Mouse (Mus musculus) megakaryocyte, adult 5-6 weeks (primary cell): ENCODE data around the gene Xkr7. TPM values are rescaled to one million over a fixed set of nuclear protein-coding genes. Genes with fewer than 3 reads are reported as not detected.
A peak's percentile ranks its signal among the peaks of the same experiment; 100 is the strongest.

ENCODE experiments used
- ATAC-seq: 2 replicates; pipeline ENCODE4 v1.8.0; 2016; ENCODE audit warnings: mild to moderate bottlenecking, inconsistent platforms; ENCODE audit not compliant: poor library complexity, severe bottlenecking
- total RNA-seq, 2 experiments: library from RNA; stranded (forward) in 1 of 2; stranded (reverse) in 1 of 2; fragments of 153-499, 151-499 nt in 1 of 2; fragments of 221-1000, 200-1000 nt in 1 of 2; gene quantifications; 2 replicates each; pipeline versions ENCODE4 v1.2.3 to v1.2.4; 2015 to 2017

The Xkr7 gene
- not detected in 2 replicates for total RNA-seq (2015)
- total RNA-seq (2017), result not detected in 2 replicates

DNA sequence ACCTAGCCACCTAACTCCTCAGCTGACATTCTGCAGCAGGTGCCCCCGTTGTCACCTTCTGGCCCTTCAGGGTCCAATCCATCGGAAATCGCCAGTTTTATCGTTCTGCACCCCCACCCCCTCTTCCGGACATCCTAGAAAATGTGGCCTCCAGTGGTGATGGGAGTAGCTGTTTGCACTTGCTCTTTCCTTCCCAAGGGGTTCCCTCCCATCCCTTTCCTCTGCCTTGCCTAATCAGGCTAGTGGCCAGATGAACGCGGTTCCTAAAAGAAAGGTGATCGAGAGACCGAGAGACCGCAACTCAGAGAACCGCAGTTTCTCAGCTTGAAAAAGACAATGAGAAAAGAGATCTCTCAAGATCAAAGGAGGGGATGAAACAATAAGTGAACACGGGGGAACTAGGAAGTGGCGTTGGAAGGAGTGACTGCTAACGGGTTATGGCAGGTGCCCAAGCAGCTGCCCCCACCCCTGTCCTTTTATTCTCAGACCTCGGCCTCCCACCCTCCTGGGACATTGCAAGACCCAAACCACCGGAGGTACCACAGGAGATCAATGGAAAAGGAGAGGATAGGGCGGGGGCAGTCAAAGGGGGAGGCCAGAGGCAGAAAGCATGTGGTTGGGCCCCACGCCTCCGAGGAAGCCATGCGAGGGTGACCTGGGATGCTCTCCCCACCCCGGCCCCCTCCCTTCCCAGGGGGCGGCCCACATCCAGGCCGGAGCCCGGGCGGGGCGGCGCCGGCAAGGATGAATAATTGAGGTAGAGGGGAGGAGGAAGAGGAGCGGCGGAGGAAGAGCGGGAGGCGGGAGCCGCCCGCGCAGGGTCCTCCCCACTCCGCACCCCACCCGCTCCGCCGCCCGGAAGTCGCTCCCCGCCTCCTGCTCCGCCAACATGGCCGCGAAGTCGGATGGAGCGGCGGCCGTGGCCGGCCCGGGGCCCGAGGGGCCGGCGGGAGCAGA, at the start of gene Xkr7:
Gene Xkr7 (plus strand): TSS at position 727 of the 957 bp plus-strand sequence.
- ATAC-seq, result no peak

DNA sequence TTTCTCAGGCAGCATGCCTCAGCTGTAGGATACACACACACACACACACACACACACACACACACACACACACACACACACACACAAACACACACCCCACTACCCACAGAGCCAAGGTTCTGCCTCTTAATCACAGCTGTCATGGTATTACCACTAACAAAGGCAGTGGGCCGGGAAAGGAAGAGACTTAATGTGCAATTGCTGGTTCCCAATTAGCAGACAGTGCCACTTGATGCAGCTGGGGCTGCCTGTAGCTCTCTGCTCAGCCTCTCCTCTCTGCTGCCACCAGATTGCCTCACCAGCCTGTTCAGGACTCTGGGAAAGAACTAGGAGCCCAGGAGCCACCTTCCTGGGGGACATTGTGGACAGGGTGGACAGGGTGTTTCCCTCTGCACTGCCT, 46.1 kb upstream of the Xkr7 start:
- no peak for ATAC-seq

DNA sequence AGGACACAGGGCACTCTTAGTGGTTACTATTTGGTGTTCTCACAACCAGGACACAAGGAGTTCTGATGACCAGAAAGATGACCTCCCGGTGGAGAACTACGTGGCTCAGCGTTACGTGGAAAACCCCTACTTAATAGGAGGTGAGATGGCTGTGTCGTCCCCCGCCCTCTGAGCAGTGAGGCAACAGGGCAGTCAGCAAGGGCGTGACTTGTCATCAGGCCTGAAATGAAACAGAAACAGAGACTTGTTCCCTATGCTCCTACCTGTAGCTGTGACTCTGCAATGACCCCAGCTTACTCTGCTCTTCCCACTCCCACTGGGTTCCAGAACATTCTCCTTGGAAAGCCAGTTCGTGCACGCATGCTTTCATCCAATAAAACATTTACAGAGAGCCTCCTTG, 40.1 kb upstream of the Xkr7 start:
- ATAC-seq, result peak; percentile 72

DNA sequence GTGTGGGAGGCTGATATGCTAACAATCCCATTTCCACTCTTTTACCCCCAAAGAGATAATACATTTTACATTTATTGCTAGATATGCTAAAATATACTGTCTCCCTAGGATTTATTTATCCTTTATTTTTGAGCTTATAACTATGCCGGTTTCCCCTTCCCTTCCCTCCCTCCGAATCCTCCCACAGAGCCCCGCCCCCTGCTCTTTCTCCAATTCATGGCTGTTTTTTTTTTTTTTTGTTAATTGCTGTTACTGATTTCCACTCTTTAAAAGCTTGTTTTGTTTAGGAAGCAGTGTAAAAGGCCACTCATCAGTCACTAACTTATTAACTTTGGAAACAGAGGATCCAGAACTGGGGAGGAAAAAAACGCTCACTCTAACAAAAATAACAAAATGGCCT, 34.6 kb upstream of the Xkr7 start:
- ATAC-seq, result no peak

DNA sequence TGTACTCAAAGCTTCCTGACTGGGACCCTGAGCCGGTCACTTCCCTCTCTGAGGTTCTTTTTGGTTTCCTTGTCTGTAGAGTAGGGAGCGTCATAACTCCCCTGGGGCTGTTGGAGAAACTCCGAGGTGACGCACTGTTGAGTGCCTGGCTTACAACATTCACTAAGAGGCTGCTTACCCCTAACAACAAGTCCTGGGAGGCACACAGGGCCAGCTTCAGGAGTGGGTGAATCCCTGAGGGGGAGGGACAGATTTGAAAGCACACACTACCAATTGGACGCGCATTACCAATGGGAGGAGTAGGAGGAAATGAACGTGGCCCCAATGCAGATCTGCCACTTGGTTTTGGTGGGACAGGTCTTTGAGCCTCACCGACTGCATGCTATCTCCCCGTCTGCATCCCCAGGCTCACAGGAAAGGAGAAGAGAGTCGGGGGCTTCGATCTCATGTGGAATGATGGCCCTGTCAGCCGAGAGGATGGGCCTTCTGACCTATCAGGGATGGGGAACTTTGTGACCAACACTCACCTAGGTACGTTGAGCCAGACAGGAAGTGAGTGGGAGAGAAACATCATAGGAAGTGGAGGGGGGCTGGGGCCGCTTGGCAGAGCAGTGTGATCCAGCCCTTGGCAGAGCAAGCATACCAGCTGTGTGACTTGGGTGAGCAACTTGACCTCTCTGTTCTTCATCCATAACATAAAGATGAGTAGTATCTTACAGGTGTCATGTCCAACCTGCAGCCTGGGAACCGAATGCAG, 29.0 kb upstream of the Xkr7 start:
- peak; percentile 67 for ATAC-seq

DNA sequence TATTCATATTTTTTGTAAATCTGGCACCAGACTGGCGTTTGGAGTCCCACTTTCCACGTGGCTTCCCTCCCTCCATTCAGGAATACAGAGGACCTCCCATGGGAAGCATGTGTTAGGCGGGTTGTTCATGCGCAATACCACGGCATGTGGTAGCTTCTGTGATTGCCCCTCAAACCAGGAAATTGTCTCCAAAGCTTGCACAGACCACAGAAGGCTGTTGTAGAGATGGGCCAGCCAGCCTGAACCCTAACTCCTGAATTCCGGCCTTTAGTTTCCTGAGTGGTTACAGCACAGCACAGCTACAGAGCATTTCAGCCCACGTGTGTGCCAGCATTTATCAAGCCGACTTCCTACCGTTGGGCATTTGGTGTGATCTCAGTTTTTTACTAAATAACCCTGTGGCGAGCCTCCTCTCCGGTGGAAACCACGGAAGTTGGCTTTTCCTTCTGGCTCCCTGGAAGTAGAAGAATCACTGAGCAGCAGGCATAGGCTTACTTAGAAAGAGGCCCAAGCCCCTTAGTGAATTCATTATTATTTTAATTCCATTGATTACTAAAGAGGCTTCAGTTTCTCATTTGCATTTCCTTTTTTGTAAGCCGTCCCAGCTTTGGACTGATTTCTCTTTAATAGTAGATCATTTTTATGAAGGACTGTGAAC, 27.8 kb upstream of the Xkr7 start:
- no peak for ATAC-seq

DNA sequence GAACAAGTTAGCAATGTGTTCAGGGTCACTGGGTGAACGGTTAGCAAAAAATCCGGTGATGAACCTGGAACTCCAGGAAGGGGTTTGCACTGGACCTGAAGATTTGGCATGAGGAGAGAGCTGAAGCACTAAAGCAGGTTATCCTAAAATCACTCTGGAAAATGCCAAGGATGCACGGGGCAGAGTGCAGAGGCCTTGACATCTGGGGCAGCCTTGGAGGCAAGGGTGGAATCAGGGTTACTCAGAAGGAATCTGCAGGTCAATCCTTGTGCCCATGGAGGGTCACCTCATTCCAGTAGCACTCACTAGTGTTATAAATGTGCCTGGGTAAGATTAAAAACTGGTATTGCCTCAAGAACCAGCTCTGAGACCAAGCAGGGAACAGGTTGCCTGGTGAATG, 25.7 kb upstream of the Xkr7 start:
- no peak for ATAC-seq

DNA sequence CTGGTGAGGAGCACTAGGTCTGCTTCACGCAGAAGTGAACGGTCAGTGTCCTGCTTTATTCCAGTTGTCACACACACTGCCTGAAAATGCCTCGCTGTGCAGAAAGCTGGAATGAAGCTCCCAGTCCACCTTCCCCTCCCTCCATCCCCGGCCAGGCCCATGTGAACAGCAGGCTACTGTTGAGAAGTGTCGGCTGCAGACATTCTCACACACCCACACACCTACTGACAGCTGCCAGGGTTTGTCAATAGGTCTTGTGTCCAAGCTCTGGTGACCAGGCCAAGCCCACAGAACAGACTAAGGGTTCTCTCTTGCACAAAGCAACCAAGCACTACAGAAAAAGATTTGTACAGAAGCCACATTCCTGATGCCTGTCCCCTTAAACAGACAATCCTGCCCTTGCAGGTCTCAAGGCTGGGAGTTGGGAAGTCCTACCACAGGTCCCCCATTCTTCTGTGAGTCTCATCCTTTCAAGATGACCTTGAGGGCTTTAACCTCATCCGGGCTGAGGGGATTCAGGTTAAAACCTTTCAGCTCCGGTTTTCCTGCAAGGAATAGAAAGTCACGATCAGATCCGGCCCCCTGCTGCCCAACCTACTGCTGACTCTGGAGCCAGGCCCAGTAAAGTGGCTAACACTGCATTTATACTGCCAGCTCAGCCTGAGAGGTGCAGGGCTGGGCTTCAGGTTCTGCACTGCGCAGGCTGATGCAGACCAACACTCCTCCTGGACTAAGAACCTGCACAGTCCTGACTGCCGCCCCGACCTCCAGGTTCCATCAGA, 22.3 kb upstream of the Xkr7 start:
- ATAC-seq, result no peak

DNA sequence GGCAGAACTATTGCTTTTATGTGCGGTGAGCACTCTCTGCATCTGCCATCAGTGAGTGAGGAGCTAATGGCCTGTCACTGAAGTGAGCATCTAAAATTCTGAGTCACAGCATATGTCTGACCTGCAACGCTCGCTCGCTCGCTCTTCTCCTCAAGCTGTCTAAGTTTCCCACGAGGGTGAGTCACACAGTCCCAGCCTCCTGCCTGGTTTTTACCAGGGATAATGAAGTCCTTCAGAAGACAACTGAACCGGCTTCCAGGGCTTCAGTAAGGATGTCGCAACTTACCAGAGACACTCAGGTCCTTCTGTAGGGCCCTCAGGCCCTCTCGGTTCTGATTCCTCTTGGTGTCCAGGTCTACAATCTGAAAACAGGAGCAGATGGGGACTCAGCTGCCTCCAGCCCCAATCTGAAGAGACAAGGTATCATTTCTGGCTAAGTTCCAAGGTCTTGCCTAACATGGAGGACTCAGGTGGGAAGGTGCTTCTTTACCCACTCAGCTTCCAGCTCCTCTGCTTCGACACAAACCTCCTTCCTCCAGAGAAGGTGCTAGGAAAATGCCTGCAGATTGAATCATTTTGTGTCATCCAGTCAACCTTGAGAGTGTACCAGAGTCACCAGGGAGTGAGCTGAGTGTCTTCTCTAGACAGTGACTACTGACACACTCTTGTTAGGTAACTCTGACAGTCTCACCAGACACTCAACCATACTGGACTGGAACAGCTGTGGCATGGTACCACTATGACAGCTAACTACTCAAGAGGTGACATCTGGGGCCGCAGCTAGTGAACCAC, 17.7 kb upstream of the Xkr7 start:
- ATAC-seq, result no peak

DNA sequence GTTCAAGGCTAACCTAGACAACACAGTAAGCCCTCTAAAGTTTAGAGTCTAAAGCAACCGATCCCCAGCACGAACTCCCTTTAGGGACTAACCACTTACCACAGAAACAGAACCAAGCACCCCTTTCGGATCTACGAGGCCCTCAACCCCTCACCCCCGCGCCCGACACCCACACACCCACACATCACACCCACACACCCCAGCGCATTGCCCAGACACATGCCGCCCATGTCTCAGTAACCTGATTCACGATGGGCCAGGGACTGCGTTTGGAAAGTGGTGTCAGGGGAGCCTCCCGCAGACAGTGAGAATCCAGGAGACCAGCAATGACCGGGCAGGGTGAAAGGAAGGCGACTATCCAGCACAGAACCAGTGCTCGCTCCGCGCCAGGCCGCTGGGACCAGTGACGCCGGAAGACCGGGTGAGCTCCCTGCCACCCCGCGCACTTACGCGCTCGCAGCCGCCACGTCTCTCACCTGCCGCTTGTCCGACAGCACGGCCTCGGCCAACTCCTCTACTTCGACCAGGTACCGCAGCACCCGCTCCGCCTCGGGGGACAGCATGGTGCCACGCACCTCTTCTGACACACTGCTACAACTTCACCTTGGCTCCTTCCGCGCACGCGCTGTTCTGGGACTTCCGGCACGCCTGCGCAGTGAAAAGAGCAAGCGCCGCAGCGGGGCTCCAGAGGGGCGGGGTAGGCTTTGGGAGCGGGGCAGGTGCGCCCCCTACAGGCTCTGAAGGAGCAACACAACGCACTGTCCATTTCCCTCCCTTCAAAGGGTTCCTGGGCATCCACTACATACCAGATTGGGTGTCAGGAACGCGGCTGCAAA, 16.7 kb upstream of the Xkr7 start, which contains the start of gene Pdrg1:
Gene Pdrg1 (minus strand): TSS at position 670 of the 836 bp plus-strand sequence.
- ATAC-seq, result peak; percentile 98

DNA sequence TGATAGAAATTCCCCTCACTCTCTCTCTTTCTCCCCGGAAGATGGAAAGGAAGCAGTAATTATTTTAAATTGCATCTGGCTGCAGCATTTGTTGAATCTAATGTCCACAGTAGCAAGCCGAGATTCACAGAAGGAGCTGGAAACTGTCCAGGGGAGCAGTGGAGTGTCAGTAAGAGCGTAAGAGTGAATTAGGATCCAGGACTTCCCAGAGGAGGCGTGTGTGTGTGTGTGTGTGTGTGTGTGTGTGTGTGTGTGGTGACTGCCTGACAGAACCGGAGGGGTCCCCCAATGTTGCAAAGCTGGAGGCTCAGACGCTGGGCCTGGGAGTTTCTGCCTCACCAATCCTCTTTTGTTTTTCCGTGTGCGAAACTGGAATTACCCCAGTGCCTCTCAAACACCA, 15.8 kb upstream of the Xkr7 start:
- ATAC-seq, result no peak

DNA sequence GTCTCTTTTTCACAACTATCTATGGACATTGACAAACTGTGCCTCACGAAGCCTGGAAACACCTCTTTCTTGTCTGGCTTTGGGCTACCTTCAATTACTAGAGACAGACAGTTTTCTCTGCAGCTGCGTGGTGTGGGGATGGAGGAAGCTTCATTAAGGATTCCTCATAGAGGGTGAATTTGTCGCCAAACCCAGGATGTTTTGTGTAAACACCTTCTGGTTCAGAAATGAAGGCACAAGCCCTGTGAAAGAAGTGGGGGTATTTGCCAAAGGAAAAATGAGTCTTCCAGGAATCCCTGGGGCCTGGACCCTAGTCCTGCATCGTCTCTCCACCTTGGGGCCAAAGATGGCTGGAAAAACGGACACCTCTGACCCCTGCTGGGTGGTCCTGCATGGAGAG, 14.9 kb upstream of the Xkr7 start:
- ATAC-seq, result no peak

DNA sequence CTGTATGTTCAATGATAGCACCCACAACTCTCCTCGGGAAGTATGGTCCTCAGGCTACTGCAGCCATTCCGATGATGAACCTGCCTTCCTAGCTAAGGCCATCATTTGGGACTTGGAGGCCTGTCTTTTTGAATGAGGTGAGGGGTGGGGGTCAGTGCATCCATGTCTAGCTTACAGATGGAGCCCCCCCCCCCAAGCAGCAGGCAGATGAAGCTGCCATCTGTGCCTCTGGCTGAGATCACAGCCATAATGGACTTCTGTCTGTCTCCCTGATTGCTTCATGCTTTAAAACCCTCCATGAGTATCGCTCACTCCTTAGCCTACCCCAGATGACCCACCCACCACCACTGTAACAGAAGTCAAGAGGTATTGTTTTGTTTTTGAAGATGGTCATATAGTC, 12.3 kb upstream of the Xkr7 start:
- no peak for ATAC-seq

DNA sequence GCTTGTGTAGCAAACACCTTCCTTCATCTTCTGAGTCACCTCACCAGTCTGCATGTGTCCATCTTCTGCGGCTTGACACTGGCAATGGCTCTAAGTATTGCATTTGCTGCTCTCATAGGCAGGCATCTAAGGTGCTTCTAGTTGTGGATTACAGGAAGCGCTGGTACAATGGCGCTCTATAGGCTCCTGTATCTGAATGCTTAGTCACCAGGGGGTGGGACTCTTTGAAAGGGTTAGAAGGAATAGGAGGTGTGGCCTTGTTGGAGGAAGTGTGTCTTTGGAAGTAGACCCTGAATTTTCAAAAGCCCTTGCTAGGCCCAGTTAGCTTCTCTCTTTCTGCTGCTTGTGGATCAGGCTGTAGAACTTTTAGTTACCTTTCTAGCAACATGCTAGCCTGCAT, 10.5 kb upstream of the Xkr7 start:
- no peak; the same call in 1 of the 2 replicates for ATAC-seq

DNA sequence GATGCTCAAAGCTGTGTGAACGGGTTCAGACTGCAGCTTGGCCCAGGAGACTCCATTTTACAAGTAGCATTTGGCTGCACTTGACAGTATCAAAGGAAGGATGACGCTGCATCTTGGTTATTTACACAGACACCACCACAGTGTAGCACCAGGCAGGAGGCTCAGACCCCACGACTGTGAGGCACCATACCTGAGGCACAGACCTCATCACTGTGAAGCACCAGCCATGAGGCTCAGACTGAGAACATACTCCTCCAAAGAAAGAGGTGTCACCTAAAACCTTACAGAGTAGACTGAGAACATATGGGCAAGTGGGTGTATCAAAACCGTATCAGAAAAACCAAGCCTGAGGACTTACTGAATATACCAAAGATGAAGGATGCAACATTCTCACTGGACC, 8.8 kb upstream of the Xkr7 start:
- ATAC-seq, result no peak

DNA sequence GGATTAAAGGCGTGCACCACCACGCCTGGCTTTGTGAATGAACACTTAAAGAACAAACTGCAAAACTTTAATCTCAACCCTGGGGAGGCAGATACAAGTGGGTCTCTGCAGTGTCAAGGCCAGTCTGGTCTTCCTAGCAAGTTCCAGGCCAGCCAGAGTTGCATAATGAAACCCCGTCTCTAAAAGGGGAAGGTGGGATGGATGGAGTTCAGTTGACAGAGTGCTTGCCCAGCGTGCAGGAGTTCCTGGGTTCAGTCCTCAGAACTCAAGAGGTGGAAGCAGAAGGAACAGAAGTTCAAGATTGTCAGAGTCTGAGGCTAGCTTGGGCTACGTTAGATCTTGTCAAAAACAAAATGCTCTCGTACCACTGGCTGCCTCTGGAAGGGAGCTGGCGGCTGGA, 5.6 kb upstream of the Xkr7 start:
- ATAC-seq, result no peak

DNA sequence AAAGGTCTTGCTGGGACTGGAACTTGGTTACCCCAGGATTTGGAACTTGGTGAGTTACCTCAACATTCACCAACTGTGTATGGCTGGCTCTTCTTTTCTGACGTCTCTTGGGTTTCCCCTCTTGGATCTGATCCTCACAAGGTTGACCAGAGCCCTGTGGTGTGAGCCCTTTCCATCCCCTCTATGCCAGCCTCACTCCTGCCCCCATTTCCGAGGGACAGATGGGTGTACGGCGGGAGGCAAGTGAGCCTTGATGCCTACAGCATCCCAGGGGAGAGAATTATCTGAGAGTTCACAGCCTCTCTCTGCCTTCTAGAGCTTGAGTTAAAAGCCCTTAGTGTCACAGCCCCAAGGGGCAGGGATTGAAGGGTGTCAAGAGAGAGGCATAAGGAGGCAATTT, 4.2 kb upstream of the Xkr7 start:
- ATAC-seq, result no peak

DNA sequence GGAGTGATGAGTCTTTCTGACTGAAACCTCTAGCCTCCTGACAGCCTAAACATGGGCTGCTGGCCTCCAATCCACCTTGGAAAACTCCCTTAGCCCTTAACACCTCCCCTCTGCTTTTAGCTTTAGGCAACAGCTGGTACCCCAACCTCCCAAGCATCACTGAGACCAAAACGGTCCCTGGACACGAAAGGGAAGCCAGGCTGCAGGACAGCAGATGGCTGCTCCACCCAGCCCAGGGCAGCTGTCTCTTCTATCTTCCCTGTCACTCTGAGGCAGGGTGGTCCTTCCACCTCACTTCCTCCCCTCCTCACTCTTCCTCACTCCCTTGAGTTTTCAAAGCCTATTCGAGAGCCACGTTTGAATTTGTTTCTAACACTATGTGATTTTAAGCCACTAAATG, 1.2 kb upstream of the Xkr7 start:
- no peak for ATAC-seq
